Mouse (Mus musculus): Measurements from ENCODE around the gene Rapgef5.

DNA sequence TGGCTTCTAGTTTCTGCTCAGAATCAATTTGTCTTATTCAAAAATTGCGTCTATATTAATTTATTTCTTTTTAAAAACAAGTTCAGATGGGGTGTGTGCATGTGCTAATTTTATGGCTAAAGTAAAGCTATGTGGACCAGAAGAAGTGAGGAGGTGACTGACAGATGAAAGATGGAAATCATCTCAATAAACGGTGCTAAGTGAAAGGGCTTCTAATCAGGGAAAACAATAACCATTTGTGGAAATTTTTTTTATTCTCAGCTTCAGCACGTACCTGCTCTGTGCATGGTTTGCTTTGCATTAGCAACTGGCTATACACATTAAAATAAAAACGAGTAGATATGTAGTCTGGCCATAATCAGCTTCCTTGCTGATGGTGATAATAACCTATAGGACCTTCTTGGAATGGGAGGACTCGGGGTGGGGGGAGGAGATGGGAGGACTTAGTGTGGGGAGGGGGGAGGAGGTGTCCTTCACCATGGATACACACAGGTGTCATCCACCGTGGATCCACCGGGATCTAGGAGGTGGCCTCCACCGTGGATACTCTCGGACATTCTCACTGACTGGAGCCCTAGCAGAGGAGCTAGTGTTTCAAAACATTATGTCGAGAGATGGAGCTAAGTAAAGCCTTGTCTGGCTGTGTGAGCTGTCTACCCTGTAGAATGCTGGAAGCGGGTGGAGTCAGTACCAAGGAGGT lies 221.2 kb downstream of the Rapgef5 start:
- TF ChIP-seq POLR2A (IDR thresholded peaks at IDR 0.05; ENCODE audit: borderline replicate concordance, extremely low read depth, insufficient read depth, insufficient read length, poor library complexity, severe bottlenecking) (no peak), CTCF (IDR thresholded peaks at IDR 0.05; ENCODE audit: borderline replicate concordance, extremely low read depth, insufficient read depth, insufficient read length) (no peak)

Data from brain, embryonic 14.5 days (tissue).